Mouse (Mus musculus): Measurements from ENCODE around the gene Ccm2l.

DNA sequence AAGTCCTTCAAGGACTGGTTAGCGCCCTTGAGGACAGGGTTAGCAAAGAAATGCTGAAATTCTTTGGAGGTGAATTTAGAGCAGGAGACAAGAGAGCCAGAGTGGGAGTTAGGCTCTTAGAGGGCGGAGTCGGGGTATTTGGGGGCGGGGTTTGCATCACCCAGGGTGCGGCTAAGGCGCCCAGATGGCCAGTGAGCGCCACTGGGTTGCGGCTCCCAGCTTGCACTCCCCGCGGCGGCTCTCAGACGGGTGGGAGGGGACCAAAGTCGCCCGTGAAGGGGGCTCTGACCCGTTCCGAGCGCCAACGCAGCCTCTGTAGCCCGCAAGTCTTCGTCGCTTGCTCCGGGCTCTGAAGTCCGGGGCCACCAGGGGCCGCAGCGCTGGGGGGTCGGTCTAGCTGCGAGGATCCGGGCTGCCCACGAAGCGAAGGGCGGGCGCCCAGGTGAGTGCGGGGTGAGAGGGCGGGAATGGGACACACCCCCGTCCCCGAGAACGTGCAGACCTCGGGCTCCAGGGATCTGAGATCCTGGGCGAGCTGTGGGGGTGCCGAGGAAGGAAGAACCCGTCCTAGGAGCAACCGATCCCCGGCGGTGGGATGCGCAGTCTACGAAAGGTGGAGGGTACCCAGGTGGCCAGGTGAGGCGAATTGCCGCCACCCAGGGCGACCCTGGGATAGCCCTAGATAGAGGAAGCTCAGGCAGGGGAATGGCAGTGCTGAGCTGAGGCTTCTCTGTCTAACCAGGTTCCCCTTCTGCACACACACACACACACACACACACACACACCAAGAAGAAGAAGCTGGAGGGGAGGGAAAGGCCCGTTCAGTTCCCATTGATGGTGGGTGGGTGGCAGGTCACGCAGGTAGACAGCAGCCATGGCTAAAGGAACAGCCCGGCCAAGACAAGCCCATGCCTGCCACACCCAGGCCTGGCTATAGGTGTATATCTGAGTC lies 42.8 kb downstream of the Ccm2l start, which contains the start of gene Hck:
- no peak for TF ChIP-seq CTCF (IDR thresholded peaks at IDR 0.05; ENCODE audit: low read depth, low read length)
- no peak for TF ChIP-seq POLR2A (IDR thresholded peaks at IDR 0.05; ENCODE audit: extremely low read depth, insufficient read depth, low read length)
